Mouse (Mus musculus): ENCODE data around the gene Ghrhr. TPM values are rescaled to one million over a fixed set of nuclear protein-coding genes. Genes with fewer than 3 reads are reported as not detected.
A peak's percentile ranks its signal among the peaks of the same experiment; 100 is the strongest.

Ghrhr gene
- total RNA-seq, 2 experiments from 2014 or later: not detected

GRCm38 (mm10) chr6:55435266-55436159 is 59.4 kb downstream of the Ghrhr start:
- peak; percentile 59 to 62 for DNase-seq (ENCODE audit: extremely low spot score in 1 of 2, low spot score in 1 of 2)

GRCm38 (mm10) chr6:55437919-55438318 is 61.8 kb downstream of the Ghrhr start:
- no peak for DNase-seq (ENCODE audit: extremely low spot score in 1 of 2, low spot score in 1 of 2)

Other genes with a start within 250 kb of the Ghrhr start
- 1 to 10 TPM; 3.2 to 4.9 TPM for gene Crhr2, start 243.3 kb upstream of the Ghrhr start, total RNA-seq (2021)
- under 1 TPM; 0.35 to 0.84 TPM for gene Inmt, start 201.3 kb upstream of the Ghrhr start, total RNA-seq (2021)
- 10 to 100 TPM; 13.4 to 13.7 TPM for gene Mindy4, start 172.9 kb upstream of the Ghrhr start, total RNA-seq (2021)
- gene Aqp1, start 39.9 kb upstream of the Ghrhr start, total RNA-seq (2021): under 1 TPM; 0.70 to 0.74 TPM
- 100 to 1,000 TPM; 138 to 142 TPM for gene Adcyap1r1, start 75.7 kb downstream of the Ghrhr start, total RNA-seq (2021)

Data from layer of hippocampus, postnatal 25 days (tissue).